Mouse (Mus musculus) C2C12 (cell line): ENCODE data around the gene Lrfn2. TPM values are rescaled to one million over a fixed set of nuclear protein-coding genes. Genes with fewer than 3 reads are reported as not detected.
A peak's percentile ranks its signal among the peaks of the same experiment; 100 is the strongest.

ENCODE experiments used
- H3K27me3 ChIP-seq: one replicate; pipeline ENCODE4 v1.6.1; 2011; ENCODE audit not compliant: control insufficient read depth, insufficient read depth, insufficient read length
- H3K36me3 ChIP-seq: one replicate; pipeline ENCODE4 v1.6.1; 2011; ENCODE audit not compliant: control insufficient read depth, insufficient read depth
- H3K4me3 ChIP-seq: one replicate; pipeline ENCODE4 v1.5.1; 2011; ENCODE audit warnings: mild to moderate bottlenecking, control low read depth; ENCODE audit not compliant: poor library complexity, insufficient read depth, severe bottlenecking
- H3K79me2 ChIP-seq: one replicate; pipeline ENCODE4 v1.6.1; 2011; ENCODE audit not compliant: control insufficient read depth, insufficient read depth
- H3K79me3 ChIP-seq: one replicate; pipeline ENCODE4 v1.6.1; 2011; ENCODE audit warnings: low read depth, control low read depth
- H3ac ChIP-seq: one replicate; pipeline ENCODE3; 2011; ENCODE audit warnings: low read depth; ENCODE audit not compliant: control insufficient read depth, insufficient read length
- CEBPB ChIP-seq: IDR thresholded peaks from one replicate; pipeline ENCODE4 v1.6.1; 2011; ENCODE audit warnings: low read depth, mild to moderate bottlenecking, control low read depth, moderate library complexity
- CTCF ChIP-seq: IDR thresholded peaks from one replicate; pipeline ENCODE4 v1.5.1; 2011; ENCODE audit not compliant: control insufficient read depth, insufficient read depth, insufficient read length
- FOSL1 ChIP-seq: IDR thresholded peaks from one replicate; pipeline ENCODE4 v1.8.0; 2011; ENCODE audit warnings: mild to moderate bottlenecking, low read length; ENCODE audit not compliant: poor library complexity, insufficient read depth, severe bottlenecking
- MAX ChIP-seq: IDR thresholded peaks from one replicate; pipeline ENCODE4 v1.6.1; 2011; ENCODE audit warnings: mild to moderate bottlenecking, control low read depth
- MYOD1 ChIP-seq: IDR thresholded peaks from one replicate; pipeline ENCODE4 v1.6.1; 2011; ENCODE audit warnings: low read depth; ENCODE audit not compliant: control insufficient read depth, insufficient read length
- MYOG ChIP-seq: IDR thresholded peaks from one replicate; pipeline ENCODE4 v1.6.1; 2011; ENCODE audit not compliant: control insufficient read depth, insufficient read length; ENCODE audit errors: extremely low read depth
- USF1 ChIP-seq: IDR thresholded peaks from one replicate; pipeline ENCODE4 v1.6.1; 2011; ENCODE audit warnings: low read depth, mild to moderate bottlenecking, control low read depth, moderate library complexity
- polyA plus RNA-seq: library from polyadenylated mRNA; unstranded; fragments of >200 nt; fragmentation: generic; extraction: Trizol; gene quantifications from one replicate; pipeline ENCODE4 v1.2.1, GENCODE M21; 2012; ENCODE audit warnings: missing spikeins

Gene Lrfn2
- polyA plus RNA-seq, 1 experiment = not detected

DNA sequence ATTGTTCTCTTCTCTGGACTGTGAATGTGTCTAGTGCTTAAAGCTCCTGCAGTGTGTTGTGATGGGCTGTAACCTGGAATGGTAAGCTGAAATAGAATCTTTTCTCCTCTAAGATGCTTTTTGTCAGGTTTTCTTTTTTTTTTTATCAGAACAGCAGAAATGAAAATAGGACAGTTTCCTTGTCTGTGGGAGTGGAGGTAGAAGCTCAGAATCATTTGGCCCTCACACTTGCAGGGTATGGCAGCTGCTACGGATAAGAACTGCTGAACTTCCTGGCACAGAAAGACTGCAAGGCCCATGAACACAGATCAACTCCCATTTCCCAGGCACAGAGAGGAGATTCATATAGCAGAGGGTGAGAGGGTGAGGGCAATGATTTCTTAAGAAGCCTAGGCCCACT, 19.1 kb downstream of the Lrfn2 start:
- no peak overlapping the region for H3K4me3 ChIP-seq
- no peaks in the 10 kb centered on the region for H3K36me3 ChIP-seq
- H3K27me3 ChIP-seq = no peaks in the 10 kb centered on the region
- H3ac ChIP-seq = no peak overlapping the region
- H3K79me2 ChIP-seq = no peaks in the 10 kb centered on the region
- no peaks in the 10 kb centered on the region for H3K79me3 ChIP-seq
- no peak for TF ChIP-seq MYOG
- no peak for TF ChIP-seq CTCF
- TF ChIP-seq MYOD1 = no peak
- TF ChIP-seq CEBPB = no peak
- TF ChIP-seq USF1 = no peak
- TF ChIP-seq FOSL1 = no peak
- TF ChIP-seq MAX = no peak

DNA sequence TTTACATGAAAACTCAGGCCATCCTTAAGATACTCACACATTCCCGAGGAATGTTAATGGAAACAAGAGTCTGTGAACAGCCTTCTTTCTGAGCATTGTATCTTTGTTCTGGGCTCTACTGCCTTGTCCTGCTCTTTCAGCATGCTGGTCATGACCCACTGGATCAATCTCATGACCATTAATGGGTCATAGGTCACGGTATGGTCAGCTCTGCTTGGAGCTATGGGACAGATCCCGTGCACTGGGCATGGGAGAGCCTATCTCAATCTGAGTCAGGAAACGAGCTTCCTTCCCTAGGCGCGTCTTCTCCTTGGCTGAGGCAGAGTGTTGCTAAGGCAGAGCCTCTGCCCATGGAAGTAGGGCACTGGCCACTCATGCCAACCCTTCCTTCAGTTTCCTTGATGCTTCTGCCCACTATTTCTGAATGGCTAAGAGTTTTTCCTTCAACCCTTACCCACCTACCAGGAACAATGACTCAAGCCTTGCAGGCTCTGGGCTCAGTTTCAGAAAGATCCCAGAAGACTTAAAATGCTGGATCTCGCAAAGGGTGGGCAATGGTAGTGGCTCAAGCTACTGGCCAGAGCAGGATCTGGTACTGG, 24.0 kb downstream of the Lrfn2 start:
- no peak for TF ChIP-seq CTCF
- no peak for TF ChIP-seq MYOG
- TF ChIP-seq FOSL1 = no peak
- TF ChIP-seq CEBPB = no peak
- TF ChIP-seq USF1 = no peak
- TF ChIP-seq MAX = no peak
- TF ChIP-seq MYOD1 = no peak

DNA sequence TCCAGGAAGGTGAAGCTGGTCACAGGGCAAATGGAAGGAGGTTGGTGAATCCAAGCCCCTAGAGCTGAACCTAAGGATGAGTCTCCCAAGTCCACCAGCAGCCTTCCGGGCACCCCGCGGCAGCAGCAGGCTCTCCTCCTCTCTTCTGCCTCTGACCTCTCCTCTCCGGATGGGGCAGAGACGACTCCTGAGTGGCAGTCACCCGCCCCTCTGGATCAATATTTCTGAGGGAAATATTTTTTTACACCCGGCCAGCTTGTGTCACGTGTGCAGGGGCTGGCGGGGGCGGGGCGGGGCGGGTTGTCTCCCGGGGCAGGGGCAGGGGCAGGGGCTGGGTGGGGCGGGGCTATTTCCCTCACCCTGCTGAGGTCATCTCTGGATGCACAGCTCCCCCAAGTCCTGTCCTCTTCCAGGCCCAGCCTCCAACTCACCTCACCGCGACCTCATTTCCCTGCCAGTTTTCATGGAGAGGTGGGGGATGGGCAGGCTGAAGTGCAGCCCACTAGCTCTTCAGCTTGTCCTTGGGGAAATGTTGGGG, 28.1 kb downstream of the Lrfn2 start:
- Histone ChIP-seq H3K79me3 (no peaks in the 10 kb centered on the region), H3K4me3 (no peak overlapping the region), H3ac (no peak overlapping the region), H3K36me3 (no peaks in the 10 kb centered on the region), H3K27me3 (no peaks in the 10 kb centered on the region), H3K79me2 (no peaks in the 10 kb centered on the region)
- TF ChIP-seq CEBPB (no peak), CTCF (no peak), MYOD1 (no peak), MYOG (no peak), MAX (no peak), USF1 (no peak), FOSL1 (no peak)

More for the DNA sequence above, 24.0 kb downstream of the Lrfn2 start:
- Histone ChIP-seq H3ac (no peak overlapping the region), H3K36me3 (no peaks in the 10 kb centered on the region), H3K79me2 (no peaks in the 10 kb centered on the region), H3K79me3 (no peaks in the 10 kb centered on the region), H3K4me3 (no peak overlapping the region), H3K27me3 (no peaks in the 10 kb centered on the region)

DNA sequence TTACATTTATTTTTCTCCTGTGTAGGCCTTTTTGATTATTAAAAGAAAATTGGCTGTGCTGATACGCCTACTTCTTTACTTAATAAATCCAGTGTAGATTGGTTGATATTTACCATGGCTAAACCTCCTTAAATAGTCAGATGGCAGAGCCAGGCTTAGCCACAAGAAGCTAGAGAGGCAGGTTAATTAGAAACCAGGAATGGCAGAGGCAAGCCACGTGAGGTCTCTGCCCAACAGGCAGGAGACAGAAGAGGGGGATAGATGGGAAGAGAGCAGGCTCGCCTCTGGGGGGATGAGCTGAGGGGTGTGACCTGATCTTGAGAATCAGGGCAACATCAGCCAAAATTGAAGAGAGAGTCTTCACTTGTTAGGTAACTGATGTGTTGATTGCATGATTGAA, 30.5 kb downstream of the Lrfn2 start:
- TF ChIP-seq USF1 = no peak
- Histone ChIP-seq H3K27me3 (no peaks in the 10 kb centered on the region), H3ac (no peak overlapping the region), H3K79me2 (no peaks in the 10 kb centered on the region), H3K4me3 (no peak overlapping the region), H3K79me3 (no peaks in the 10 kb centered on the region), H3K36me3 (no peaks in the 10 kb centered on the region)

DNA sequence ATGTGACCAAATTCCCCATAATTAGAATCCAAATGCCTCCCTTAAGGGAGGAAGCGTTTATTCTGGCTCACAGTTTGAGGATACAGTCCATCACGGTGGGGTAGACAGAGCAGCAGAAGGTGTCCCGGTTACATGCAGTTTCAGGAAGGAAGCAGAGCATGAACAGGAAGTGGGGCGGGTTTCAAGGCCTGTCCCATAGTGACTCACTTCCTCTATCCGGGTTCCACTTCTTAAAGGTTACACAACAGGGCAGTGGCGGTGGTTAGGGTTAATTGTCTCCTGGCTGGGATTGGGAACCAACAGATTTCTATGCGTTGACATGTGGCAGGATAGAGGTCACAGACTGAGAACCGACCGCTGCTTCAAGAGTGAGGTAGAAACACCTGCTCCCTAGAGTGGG, 31.6 kb downstream of the Lrfn2 start:
- H3K79me2 ChIP-seq = no peaks in the 10 kb centered on the region
- H3ac ChIP-seq = no peak overlapping the region
- no peaks in the 10 kb centered on the region for H3K27me3 ChIP-seq
- H3K4me3 ChIP-seq = peak overlapping the region; percentile 33
- H3K36me3 ChIP-seq = no peaks in the 10 kb centered on the region
- TF ChIP-seq MYOD1 (no peak), FOSL1 (no peak), MYOG (no peak), CTCF (no peak), CEBPB (peak; percentile 76), USF1 (no peak), MAX (peak; percentile 49)
- H3K79me3 ChIP-seq = no peaks in the 10 kb centered on the region

DNA sequence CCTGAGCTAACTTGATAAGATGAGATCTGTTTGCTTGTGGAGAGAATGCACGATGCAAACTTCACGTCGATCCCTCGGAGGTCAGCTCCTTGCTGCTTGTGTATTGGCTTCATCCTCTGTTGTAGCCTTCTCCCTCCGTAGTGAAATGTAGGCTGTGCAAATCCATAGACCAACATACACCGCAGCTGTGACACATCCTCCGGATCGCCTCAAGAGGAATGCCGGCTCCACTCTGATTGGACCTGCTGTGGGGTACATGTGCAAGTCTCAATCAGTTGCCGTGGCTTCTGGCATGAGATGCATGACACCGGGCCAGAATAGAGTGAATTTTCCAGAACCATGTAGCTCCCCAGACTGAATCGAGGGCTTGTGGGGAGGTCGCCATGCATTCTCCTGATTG, 36.1 kb downstream of the Lrfn2 start:
- H3ac ChIP-seq = no peak overlapping the region
- H3K79me2 ChIP-seq = no peaks in the 10 kb centered on the region
- TF ChIP-seq MYOD1 (no peak), FOSL1 (no peak), CEBPB (no peak), MYOG (no peak), CTCF (no peak)
- H3K27me3 ChIP-seq = no peaks in the 10 kb centered on the region
- H3K79me3 ChIP-seq = no peaks in the 10 kb centered on the region
- H3K36me3 ChIP-seq = no peaks in the 10 kb centered on the region
- H3K4me3 ChIP-seq = no peak overlapping the region
